Mouse (Mus musculus): Measurements from ENCODE around the gene Tfap4. TPM values are rescaled to one million over a fixed set of nuclear protein-coding genes. Genes with fewer than 3 reads are reported as not detected.

The Tfap4 gene
- 29.9 TPM for total RNA-seq (2023)

GRCm38 (mm10) chr16:4559715-4560144, at the start of gene Tfap4:
TSS of gene Tfap4 (minus strand) at chr16:4559854.

GRCm38 (mm10) chr16:4593971-4594813, 34.5 kb upstream of the Tfap4 start, which contains the start of gene Glis2:
TSS of gene Glis2 (plus strand) at chr16:4594713.

DNA sequence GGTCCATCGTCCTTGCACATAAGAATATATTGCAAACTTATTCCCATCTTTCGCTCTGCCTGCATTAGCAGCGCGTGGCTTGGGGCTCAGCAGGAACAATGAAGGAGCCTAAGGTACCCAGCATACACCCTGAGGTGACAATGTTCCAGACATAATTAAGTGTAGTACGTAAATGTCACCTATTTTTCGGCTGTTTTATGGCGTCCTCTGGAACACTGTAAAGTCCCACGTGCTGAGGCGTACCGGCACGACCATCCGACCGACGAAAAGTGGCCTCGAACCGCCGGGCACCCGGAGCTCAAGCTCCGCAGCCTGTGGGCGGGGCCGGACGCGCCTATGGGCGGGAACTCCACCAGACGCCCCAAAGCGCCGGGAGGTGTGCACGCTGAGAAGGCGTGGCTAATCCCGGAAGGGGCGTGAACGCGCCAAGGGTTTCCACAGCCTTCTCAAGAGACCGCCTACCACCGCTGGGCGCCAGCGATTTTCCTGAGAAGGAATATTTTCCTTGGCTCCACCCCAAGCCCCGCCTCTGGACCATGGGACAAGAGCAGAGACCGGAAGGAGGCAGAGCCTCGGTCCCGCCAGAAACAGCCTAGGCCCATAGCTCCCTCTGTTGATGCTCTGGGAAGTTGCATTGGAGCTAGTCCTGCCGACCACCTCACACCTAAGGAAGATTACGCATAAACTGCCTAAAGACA, 18.0 kb downstream of the Tfap4 start, which contains the start of gene Srl:
Srl (minus strand) TSS at position 316 of the 698 bp plus-strand sequence.

Other genes starting within 250 kb of the Tfap4 start
- 0.40 TPM for gene Adcy9, start 139.4 kb downstream of the Tfap4 start, total RNA-seq (2023)
- 0.73 TPM for gene Srl, start 18.0 kb downstream of the Tfap4 start, total RNA-seq (2023)
- 1.8 TPM for gene Glis2, start 34.9 kb upstream of the Tfap4 start, total RNA-seq (2023)
- 49.2 TPM for gene Pam16, start 65.1 kb upstream of the Tfap4 start, total RNA-seq (2023)
- not detected for gene Vasn, start 80.1 kb upstream of the Tfap4 start, total RNA-seq (2023)
- 27.2 TPM for gene Dnaja3, start 80.1 kb upstream of the Tfap4 start, total RNA-seq (2023)
- gene Coro7, start 119.9 kb upstream of the Tfap4 start, total RNA-seq (2023): 143 TPM
- 2.1 TPM for gene Nmral1, start 159.5 kb upstream of the Tfap4 start, total RNA-seq (2023)
- 40.5 TPM for gene Hmox2, start 166.5 kb upstream of the Tfap4 start, total RNA-seq (2023)
- 46.0 TPM for gene Cdip1, start 230.4 kb upstream of the Tfap4 start, total RNA-seq (2023)

Measured in CD8-positive naive resting alpha-beta T cell, adult 57 days (primary cell).